Mouse (Mus musculus): ENCODE data around the gene Cct4.

GRCm38 (mm10) chr11:22981984-22982757, 8.1 kb upstream of the Cct4 start, which contains the start of the genes Gm28048 and Commd1:
- TF ChIP-seq CTCF (IDR thresholded peaks at IDR 0.05; ENCODE audit: insufficient read depth, low read depth, low read length) = peak; percentile 61
- TF ChIP-seq POLR2A (IDR thresholded peaks at IDR 0.05; ENCODE audit: insufficient read depth, low read depth, low read length) = peak; percentile 89
